Mouse (Mus musculus) liver, adult 2 months (tissue): ENCODE measurements around the gene Kcne1.

Experiments used
- CTCF ChIP-seq: fragments of 200-500 bp; IDR thresholded peaks from 2 replicates; pipeline ENCODE4 v1.5.1; 2011; ENCODE audit warnings: low read depth, low read length, control low read depth
- POLR2A ChIP-seq: fragments of 200-500 bp; IDR thresholded peaks from 2 replicates; pipeline ENCODE4 v1.6.1; 2011; ENCODE audit warnings: low read length, control low read depth; ENCODE audit not compliant: insufficient read depth; ENCODE audit errors: extremely low read depth

- TF ChIP-seq CTCF (no peak), POLR2A (no peak)
Measured at GRCm38 (mm10) chr16:92327911-92328310, 31.4 kb downstream of the Kcne1 start.
